Mouse (Mus musculus): Measurements from ENCODE around the gene C4b. TPM values are rescaled to one million over a fixed set of nuclear protein-coding genes. Genes with fewer than 3 reads are reported as not detected.
"Not testable (repeated sequence)": the region's sequence is repeated elsewhere in the genome, so short reads cannot be mapped to it uniquely, and the experiment has no call there.

Gene C4b
- polyA plus RNA-seq (2014; fragmentation: Nextera tagmentation; extraction: Ambion mirVana) = not detected in 2 replicates

DNA sequence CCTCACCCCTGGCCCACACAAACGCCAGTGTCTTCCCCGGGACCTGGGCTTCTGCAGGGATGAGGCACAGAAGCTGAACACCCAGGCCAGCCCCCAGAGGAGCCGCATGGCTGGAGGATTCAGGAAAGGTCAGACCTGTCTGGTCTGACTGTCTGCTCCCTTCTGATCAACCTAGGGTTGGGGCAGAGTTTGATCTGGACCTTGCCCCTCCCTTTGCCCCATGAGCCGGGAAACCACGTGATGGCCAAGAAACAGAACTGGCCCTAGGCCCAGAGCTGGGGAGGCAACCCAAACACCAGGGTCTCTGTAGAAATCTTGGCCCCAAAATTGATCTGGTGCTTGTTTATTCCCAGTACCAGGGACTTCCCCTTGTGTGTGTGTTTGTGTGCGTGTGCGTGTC, at the start of gene C4b:
TSS of gene C4b (minus strand) at position 164 of the 400 bp plus-strand sequence.
- Histone ChIP-seq H3K27ac (replicated peaks; ENCODE audit: low read depth, low read length) (no peak within 1 kb of the TSS), H3K4me2 (ENCODE audit: low read depth, low read length) (no peak within 1 kb of the TSS), H3K9ac (replicated peaks; ENCODE audit: low read length) (no peak within 1 kb of the TSS), H3K36me3 (replicated peaks; ENCODE audit: control insufficient read depth, insufficient read depth, low read depth, low read length) (no peaks in the 10 kb centered on the region), H3K9me3 (replicated peaks; ENCODE audit: control insufficient read depth, low read length) (no peaks in the 10 kb centered on the region), H3K4me3 (ENCODE audit: low read depth, low read length) (no peak within 1 kb of the TSS), H3K4me1 (ENCODE audit: control insufficient read depth, insufficient read depth, low read length) (no peaks in the 10 kb centered on the region), H3K27me3 (ENCODE audit: control insufficient read depth, insufficient read depth, low read length) (no peaks in the 10 kb centered on the region)
- DNase-seq (ENCODE audit: low spot score) = no peak
- no peak for ATAC-seq (replicated peaks; ENCODE audit: insufficient number of reproducible peaks, low FRiP score, low TSS enrichment, low read depth)
- WGBS = 92% methylated on average over 7 of the region's 7 CpGs

DNA sequence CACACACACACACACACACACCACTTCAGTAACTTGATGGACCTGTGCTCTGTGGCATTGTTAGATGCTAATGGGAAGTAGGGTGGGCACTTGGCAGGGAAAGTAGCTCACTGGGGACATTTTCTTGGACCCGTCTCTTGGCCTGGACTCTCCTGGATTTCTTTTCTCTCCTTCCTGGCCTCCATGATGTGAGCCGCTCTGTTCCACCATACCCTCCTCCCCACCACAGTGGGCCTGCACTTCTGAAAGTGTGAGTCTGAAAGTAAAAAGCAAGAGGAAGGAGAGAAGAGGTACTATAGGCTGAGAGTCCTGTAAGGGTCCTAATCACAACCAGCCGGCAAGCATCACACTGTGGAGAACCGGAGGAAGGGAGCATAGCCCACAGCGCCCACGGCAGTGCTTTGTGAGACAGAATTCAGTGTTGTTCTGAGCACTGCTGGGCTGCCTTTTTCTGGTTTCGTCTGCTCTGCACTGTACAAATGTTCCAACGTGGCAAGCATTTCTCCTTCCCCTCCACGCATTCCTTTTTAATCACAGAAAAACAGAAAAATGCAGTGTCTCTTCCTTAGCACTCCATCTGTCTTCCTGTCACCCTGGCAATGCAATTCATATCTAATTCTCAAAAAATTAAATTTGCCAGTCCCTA, 34.1 kb upstream of the C4b start:
- Histone ChIP-seq H3K4me3 (ENCODE audit: low read depth, low read length) (no peak overlapping the region), H3K27ac (replicated peaks; ENCODE audit: low read depth, low read length) (no peak overlapping the region), H3K9me3 (replicated peaks; ENCODE audit: control insufficient read depth, low read length) (no peaks in the 10 kb centered on the region), H3K36me3 (replicated peaks; ENCODE audit: control insufficient read depth, insufficient read depth, low read depth, low read length) (no peaks in the 10 kb centered on the region), H3K4me2 (ENCODE audit: low read depth, low read length) (no peak overlapping the region), H3K4me1 (ENCODE audit: control insufficient read depth, insufficient read depth, low read length) (no peaks in the 10 kb centered on the region), H3K9ac (replicated peaks; ENCODE audit: low read length) (no peak overlapping the region), H3K27me3 (ENCODE audit: control insufficient read depth, insufficient read depth, low read length) (no peaks in the 10 kb centered on the region)
- 82% methylated on average over 9 of the region's 9 CpGs for WGBS
- DNase-seq (ENCODE audit: low spot score) (peak; percentile 8), ATAC-seq (replicated peaks; ENCODE audit: insufficient number of reproducible peaks, low FRiP score, low TSS enrichment, low read depth) (no peak)

DNA sequence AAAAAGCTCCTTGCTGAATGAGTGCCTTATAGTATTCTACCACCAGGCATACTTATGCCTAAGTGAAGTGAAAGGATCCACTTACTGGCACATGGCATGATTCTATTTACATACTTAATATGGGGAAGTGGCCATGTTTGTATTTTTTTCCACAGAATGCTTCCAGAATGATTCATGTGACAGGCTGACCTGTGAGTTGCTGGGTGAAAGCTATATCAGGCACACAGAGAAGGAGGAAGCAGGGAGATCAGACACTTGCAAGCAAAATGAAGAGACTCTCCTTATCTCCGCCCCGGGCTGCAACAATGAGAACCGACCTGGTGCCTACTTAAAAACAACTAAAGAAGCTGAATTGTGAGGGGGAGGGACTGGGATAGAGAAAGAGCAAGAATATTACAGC, 17.8 kb upstream of the C4b start:
- 71% methylated on average over 3 of the region's 3 CpGs for WGBS
- no peak overlapping the region for H3K4me3 ChIP-seq (ENCODE audit: low read depth, low read length)
- DNase-seq (ENCODE audit: low spot score) (no peak), ATAC-seq (replicated peaks; ENCODE audit: insufficient number of reproducible peaks, low FRiP score, low TSS enrichment, low read depth) (no peak)
- no peaks in the 10 kb centered on the region for H3K9me3 ChIP-seq (replicated peaks; ENCODE audit: control insufficient read depth, low read length)
- no peaks in the 10 kb centered on the region for H3K27me3 ChIP-seq (ENCODE audit: control insufficient read depth, insufficient read depth, low read length)
- no peaks in the 10 kb centered on the region for H3K4me1 ChIP-seq (ENCODE audit: control insufficient read depth, insufficient read depth, low read length)
- H3K4me2 ChIP-seq (ENCODE audit: low read depth, low read length) = no peak overlapping the region
- no peak overlapping the region for H3K9ac ChIP-seq (replicated peaks; ENCODE audit: low read length)
- H3K27ac ChIP-seq (replicated peaks; ENCODE audit: low read depth, low read length) = no peak overlapping the region
- no peaks in the 10 kb centered on the region for H3K36me3 ChIP-seq (replicated peaks; ENCODE audit: control insufficient read depth, insufficient read depth, low read depth, low read length)

DNA sequence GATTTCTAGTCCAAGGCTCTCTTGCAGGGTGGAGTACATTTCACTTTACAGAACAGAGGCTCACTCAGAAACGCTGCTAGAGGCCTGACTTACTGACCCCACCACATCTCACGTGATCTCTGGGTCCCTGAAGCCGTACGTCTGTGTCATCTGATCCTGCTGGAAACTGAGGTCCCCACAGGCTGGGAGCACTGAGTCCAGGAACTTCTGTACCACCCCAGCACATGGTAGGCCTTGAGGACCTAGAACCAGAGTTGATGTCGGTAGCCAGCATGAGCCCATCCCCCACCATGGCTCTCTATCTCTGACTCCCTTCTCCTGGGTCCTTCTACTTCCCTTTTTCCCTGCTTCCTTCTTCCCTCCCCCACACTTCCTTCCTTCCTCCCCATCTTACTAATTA, 2.8 kb upstream of the C4b start:
- Histone ChIP-seq H3K9ac (replicated peaks; ENCODE audit: low read length) (no peak overlapping the region), H3K36me3 (replicated peaks; ENCODE audit: control insufficient read depth, insufficient read depth, low read depth, low read length) (no peaks in the 10 kb centered on the region), H3K4me2 (ENCODE audit: low read depth, low read length) (no peak overlapping the region), H3K27ac (replicated peaks; ENCODE audit: low read depth, low read length) (no peak overlapping the region), H3K4me1 (ENCODE audit: control insufficient read depth, insufficient read depth, low read length) (no peaks in the 10 kb centered on the region), H3K27me3 (ENCODE audit: control insufficient read depth, insufficient read depth, low read length) (no peaks in the 10 kb centered on the region), H3K9me3 (replicated peaks; ENCODE audit: control insufficient read depth, low read length) (no peaks in the 10 kb centered on the region), H3K4me3 (ENCODE audit: low read depth, low read length) (no peak overlapping the region)
- no peak for DNase-seq (ENCODE audit: low spot score)
- 73% methylated on average over 5 of the region's 5 CpGs for WGBS
- ATAC-seq (replicated peaks; ENCODE audit: insufficient number of reproducible peaks, low FRiP score, low TSS enrichment, low read depth) = no peak

DNA sequence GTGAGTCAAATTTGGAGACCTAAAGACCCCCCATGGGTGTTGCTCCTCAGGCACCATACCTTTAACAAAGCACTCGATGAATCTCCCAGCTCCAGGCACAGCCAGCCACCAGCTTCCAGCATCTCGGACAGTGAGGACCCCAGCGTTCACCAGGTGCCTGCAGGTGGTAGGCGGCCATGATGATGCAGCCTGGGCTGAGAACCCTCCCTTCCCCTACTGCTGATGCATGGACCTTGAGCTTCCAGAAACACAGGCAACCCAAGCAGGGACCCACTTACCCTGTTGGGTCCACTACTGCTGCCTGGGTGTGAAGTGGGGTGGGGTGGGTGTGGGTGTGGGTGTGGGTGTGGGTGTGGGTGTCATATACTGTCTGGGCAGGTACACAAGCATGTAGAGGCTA, 1.5 kb upstream of the C4b start:
- DNase-seq (ENCODE audit: low spot score); H3K4me2 ChIP-seq (ENCODE audit: low read depth, low read length); H3K9me3 ChIP-seq (replicated peaks; ENCODE audit: control insufficient read depth, low read length); ATAC-seq (replicated peaks; ENCODE audit: insufficient number of reproducible peaks, low FRiP score, low TSS enrichment, low read depth); H3K9ac ChIP-seq (replicated peaks; ENCODE audit: low read length); H3K27ac ChIP-seq (replicated peaks; ENCODE audit: low read depth, low read length); H3K27me3 ChIP-seq (ENCODE audit: control insufficient read depth, insufficient read depth, low read length); H3K4me3 ChIP-seq (ENCODE audit: low read depth, low read length); H3K36me3 ChIP-seq (replicated peaks; ENCODE audit: control insufficient read depth, insufficient read depth, low read depth, low read length); H3K4me1 ChIP-seq (ENCODE audit: control insufficient read depth, insufficient read depth, low read length): not testable (repeated sequence)
- 96% methylated on average over 3 of the region's 4 CpGs for WGBS

DNA sequence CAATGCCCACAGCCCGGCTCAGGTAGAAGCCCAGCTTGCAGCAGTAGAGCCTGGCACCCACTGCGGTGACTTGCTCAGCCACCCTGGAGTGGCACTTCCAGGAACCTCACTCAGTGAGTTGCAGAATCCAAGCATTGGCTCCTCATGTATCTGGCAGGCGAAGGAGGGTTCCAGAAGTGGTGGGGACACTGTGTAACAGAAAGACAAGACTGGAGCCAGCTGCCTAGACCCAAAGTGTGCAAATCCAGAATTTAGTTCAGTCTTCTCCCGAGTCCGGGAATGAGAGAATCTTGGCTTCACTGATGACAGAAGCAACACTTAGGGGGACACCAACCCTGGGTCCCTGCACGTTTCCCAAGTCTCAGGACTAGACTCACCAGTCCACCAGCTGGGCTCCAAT, 929 bp upstream of the C4b start:
- 95% methylated on average over 6 of the region's 6 CpGs for WGBS
- not testable (repeated sequence) for H3K4me3 ChIP-seq (ENCODE audit: low read depth, low read length); ATAC-seq (replicated peaks; ENCODE audit: insufficient number of reproducible peaks, low FRiP score, low TSS enrichment, low read depth); H3K4me1 ChIP-seq (ENCODE audit: control insufficient read depth, insufficient read depth, low read length); H3K27me3 ChIP-seq (ENCODE audit: control insufficient read depth, insufficient read depth, low read length); H3K4me2 ChIP-seq (ENCODE audit: low read depth, low read length); DNase-seq (ENCODE audit: low spot score); H3K9ac ChIP-seq (replicated peaks; ENCODE audit: low read length); H3K27ac ChIP-seq (replicated peaks; ENCODE audit: low read depth, low read length); H3K9me3 ChIP-seq (replicated peaks; ENCODE audit: control insufficient read depth, low read length); H3K36me3 ChIP-seq (replicated peaks; ENCODE audit: control insufficient read depth, insufficient read depth, low read depth, low read length)

DNA sequence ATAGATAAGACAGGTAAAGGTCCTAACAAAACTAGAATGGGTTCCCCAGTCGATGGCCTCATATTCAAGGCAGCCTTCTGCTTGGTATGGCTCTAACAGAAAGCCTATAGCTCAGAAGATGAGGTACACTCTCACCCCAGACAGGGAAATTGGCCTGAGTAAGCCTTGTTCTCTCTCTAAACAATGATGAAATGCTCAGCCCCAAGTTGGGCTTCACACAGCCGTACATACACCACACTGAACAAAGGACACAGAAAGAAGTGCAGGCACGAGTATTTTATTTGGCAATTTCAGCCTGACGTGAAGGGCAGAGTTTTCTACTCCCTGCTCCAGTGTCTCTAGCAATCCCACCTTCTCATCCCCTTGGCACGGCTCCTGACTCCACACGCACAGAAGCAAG, 524 bp upstream of the C4b start:
- no peak overlapping the region for H3K27ac ChIP-seq (replicated peaks; ENCODE audit: low read depth, low read length)
- ATAC-seq (replicated peaks; ENCODE audit: insufficient number of reproducible peaks, low FRiP score, low TSS enrichment, low read depth) (no peak), DNase-seq (ENCODE audit: low spot score) (no peak)
- no peaks in the 10 kb centered on the region for H3K36me3 ChIP-seq (replicated peaks; ENCODE audit: control insufficient read depth, insufficient read depth, low read depth, low read length)
- no peaks in the 10 kb centered on the region for H3K9me3 ChIP-seq (replicated peaks; ENCODE audit: control insufficient read depth, low read length)
- no peak overlapping the region for H3K9ac ChIP-seq (replicated peaks; ENCODE audit: low read length)
- H3K4me1 ChIP-seq (ENCODE audit: control insufficient read depth, insufficient read depth, low read length) = no peaks in the 10 kb centered on the region
- H3K27me3 ChIP-seq (ENCODE audit: control insufficient read depth, insufficient read depth, low read length) = no peaks in the 10 kb centered on the region
- 88% methylated on average over 6 of the region's 6 CpGs for WGBS
- H3K4me3 ChIP-seq (ENCODE audit: low read depth, low read length) = no peak overlapping the region
- H3K4me2 ChIP-seq (ENCODE audit: low read depth, low read length) = no peak overlapping the region

DNA sequence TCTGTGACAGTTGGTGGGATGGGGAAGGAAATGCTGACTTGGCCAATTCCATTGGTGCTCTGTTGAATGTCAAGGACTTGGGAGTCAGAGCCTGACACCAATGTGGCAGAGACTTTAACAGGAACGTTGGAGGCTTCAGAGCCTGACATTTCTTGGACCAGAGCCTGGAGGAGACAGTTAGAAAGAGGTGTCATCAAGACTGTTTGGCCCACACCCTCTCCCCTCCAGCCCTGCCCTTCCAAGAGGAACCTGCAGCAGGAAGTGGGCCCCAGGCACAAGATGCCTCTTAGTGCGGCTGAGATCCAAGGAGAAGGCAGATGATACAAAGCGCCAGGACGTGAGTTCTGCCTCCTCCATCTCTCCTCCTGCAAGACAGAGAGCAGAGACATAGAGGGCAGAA, 3.4 kb downstream of the C4b start:
- H3K4me1 ChIP-seq (ENCODE audit: control insufficient read depth, insufficient read depth, low read length) = no peaks in the 10 kb centered on the region
- H3K9me3 ChIP-seq (replicated peaks; ENCODE audit: control insufficient read depth, low read length) = no peaks in the 10 kb centered on the region
- ATAC-seq (replicated peaks; ENCODE audit: insufficient number of reproducible peaks, low FRiP score, low TSS enrichment, low read depth) (no peak), DNase-seq (ENCODE audit: low spot score) (no peak)
- H3K4me3 ChIP-seq (ENCODE audit: low read depth, low read length) = no peak overlapping the region
- no peaks in the 10 kb centered on the region for H3K27me3 ChIP-seq (ENCODE audit: control insufficient read depth, insufficient read depth, low read length)
- H3K36me3 ChIP-seq (replicated peaks; ENCODE audit: control insufficient read depth, insufficient read depth, low read depth, low read length) = no peaks in the 10 kb centered on the region
- no peak overlapping the region for H3K9ac ChIP-seq (replicated peaks; ENCODE audit: low read length)
- H3K27ac ChIP-seq (replicated peaks; ENCODE audit: low read depth, low read length) = no peak overlapping the region
- no peak overlapping the region for H3K4me2 ChIP-seq (ENCODE audit: low read depth, low read length)
- WGBS = 83% methylated on average over 4 of the region's 4 CpGs

Data from embryonic facial prominence, embryonic 11.5 days (tissue).